In genomic region chr4:70265248-70265647, GRCm38 (mm10) we compare ENCODE assay signal across 8 mouse cellular contexts.
DNase-seq lines count a peak whose midpoint lies in the region; ATAC-seq and TF ChIP-seq lines count a peak whose summit lies in the region.

No protein-coding gene starts in this region.

- ATAC-seq in forebrain, postnatal 0 days = peak; percentile 58
- ATAC-seq in midbrain, embryonic 11.5 days (ENCODE audit: low FRiP score) = peak; percentile 61
- 0 out of 2 replicates have a peak, but pooled peaks have one; percentile 46 for ATAC-seq in stomach, embryonic 14.5 days (ENCODE audit: insufficient number of reproducible peaks, insufficient read depth, low FRiP score, low read depth)

- no peak overlapping the region for H3K27ac ChIP-seq in gastrocnemius, adult 2 months
- H3K27ac ChIP-seq in forebrain, postnatal 0 days (ENCODE audit: low read depth, low read length) = no peak overlapping the region
- no peak overlapping the region for H3K27ac ChIP-seq in midbrain, embryonic 11.5 days (ENCODE audit: low read depth, low read length)
- no peak overlapping the region for H3K27ac ChIP-seq in stomach, embryonic 14.5 days (ENCODE audit: low read length)

- DNase-seq in gastrocnemius, adult 2 months = peak; percentile 46
- DNase-seq in gastrocnemius, adult 8-10 months (ENCODE audit: low spot score in 2 of 2) = no peak
- peak; percentile 7 to 30 for DNase-seq in CD8-positive naive resting alpha-beta T cell, adult 2 months (ENCODE audit: low read depth in 2 of 2, low spot score in 2 of 2)
- peak; percentile 66 for DNase-seq in brain, adult 2 months (ENCODE audit: low read depth, low spot score)
- DNase-seq in forebrain, postnatal 0 days = peak; percentile 52
- peak; percentile 39 to 76 for DNase-seq in kidney, postnatal 36 days
- peak; percentile 86 for DNase-seq in midbrain, embryonic 11.5 days (ENCODE audit: low spot score, missing footprints)

- H3K36me3 ChIP-seq in forebrain, postnatal 0 days (ENCODE audit: insufficient read depth) = 0 out of 2 replicates have a peak, but pooled peaks cover 14% of the 10 kb centered on the region
- peaks cover 10% of the 10 kb centered on the region; the same call in 1 of the 2 replicates for H3K36me3 ChIP-seq in midbrain, embryonic 11.5 days (ENCODE audit: control insufficient read depth, insufficient read depth, low read length)
- peaks cover 14% of the 10 kb centered on the region for H3K36me3 ChIP-seq in stomach, embryonic 14.5 days (ENCODE audit: control insufficient read depth, insufficient read depth, low read length)

- peak; percentile 83 for TF ChIP-seq CTCF in gastrocnemius, adult 2 months (IDR thresholded peaks at IDR 0.05)
- peak; percentile 81 for TF ChIP-seq CTCF in forebrain, postnatal 0 days (IDR thresholded peaks at IDR 0.05; ENCODE audit: low read depth)

- no peaks in the 10 kb centered on the region for H3K4me1 ChIP-seq in forebrain, postnatal 0 days (ENCODE audit: insufficient read depth)
- no peaks in the 10 kb centered on the region for H3K4me1 ChIP-seq in midbrain, embryonic 11.5 days (ENCODE audit: control insufficient read depth, insufficient read depth, low read length)
- H3K4me1 ChIP-seq in stomach, embryonic 14.5 days (ENCODE audit: control insufficient read depth, insufficient read depth, low read length) = no peaks in the 10 kb centered on the region

- WGBS in forebrain, postnatal 0 days = 67% methylated on average over 6 of the region's 6 CpGs
- 69% methylated on average over 6 of the region's 6 CpGs for WGBS in midbrain, embryonic 11.5 days
- 64% methylated on average over 6 of the region's 6 CpGs for WGBS in stomach, embryonic 14.5 days

- no peak overlapping the region for H3K4me2 ChIP-seq in forebrain, postnatal 0 days (ENCODE audit: low read depth)
- H3K4me2 ChIP-seq in midbrain, embryonic 11.5 days = no peak overlapping the region
- H3K4me2 ChIP-seq in stomach, embryonic 14.5 days (replicated peaks; ENCODE audit: low read depth, low read length) = no peak overlapping the region

- no peak overlapping the region for H3K9ac ChIP-seq in forebrain, postnatal 0 days
- no peak overlapping the region for H3K9ac ChIP-seq in midbrain, embryonic 11.5 days (ENCODE audit: low read length)
- H3K9ac ChIP-seq in stomach, embryonic 14.5 days (replicated peaks; ENCODE audit: low read depth, low read length) = no peak overlapping the region

- no peak overlapping the region for H3K4me3 ChIP-seq in gastrocnemius, adult 2 months
- no peak overlapping the region for H3K4me3 ChIP-seq in forebrain, postnatal 0 days (ENCODE audit: low read depth, low read length)
- H3K4me3 ChIP-seq in midbrain, embryonic 11.5 days (ENCODE audit: low read depth, low read length) = no peak overlapping the region
- H3K4me3 ChIP-seq in stomach, embryonic 14.5 days (ENCODE audit: low read depth, low read length) = no peak overlapping the region

- intact Hi-C loops in gastrocnemius, adult 2 months (cut with DNase I) = loop anchor here (1.0 to 10.0 kb wide), 3 partner anchors 42 to 360 kb away; no protein-coding TSS in a partner anchor

- no peaks in the 10 kb centered on the region for H3K27me3 ChIP-seq in forebrain, postnatal 0 days (ENCODE audit: insufficient read depth, low read length)
- no peaks in the 10 kb centered on the region for H3K27me3 ChIP-seq in midbrain, embryonic 11.5 days (ENCODE audit: control insufficient read depth, insufficient read depth, low read length)
- H3K27me3 ChIP-seq in stomach, embryonic 14.5 days (ENCODE audit: control insufficient read depth, insufficient read depth, low read length) = no peaks in the 10 kb centered on the region

- H3K9me3 ChIP-seq in forebrain, postnatal 0 days (ENCODE audit: low read length) = no peaks in the 10 kb centered on the region
- no peaks in the 10 kb centered on the region for H3K9me3 ChIP-seq in midbrain, embryonic 11.5 days (ENCODE audit: control insufficient read depth, low read length)
- no peaks in the 10 kb centered on the region for H3K9me3 ChIP-seq in stomach, embryonic 14.5 days (ENCODE audit: control insufficient read depth, low read depth, low read length)

Comparison
In these comparisons a context has a peak if more than half of its experiments do, and no peak if none do; other contexts are left out.
1. DNase-seq: peak in gastrocnemius, adult 2 months (single experiment), CD8-positive naive resting alpha-beta T cell, adult 2 months (2 of 2), brain, adult 2 months (single experiment), forebrain, postnatal 0 days (single experiment), kidney, postnatal 36 days (2 of 2) and midbrain, embryonic 11.5 days (single experiment); none in gastrocnemius, adult 8-10 months (0 of 2).
2. Peak in every context shown above with its lines, with median percentiles within 50 percentile points of each other: ATAC-seq.